Comparison of ENCODE assay signal across 8 mouse cellular contexts in genomic region chr15:101339537-101339936, GRCm38 (mm10). TPM values are rescaled to one million over a fixed set of nuclear protein-coding genes. Genes with fewer than 3 reads are reported as not detected.
DNase-seq lines count a peak whose midpoint lies in the region; ATAC-seq and TF ChIP-seq lines count a peak whose summit lies in the region.

No protein-coding gene starts in this region.

- peak; percentile 81 for ATAC-seq in embryonic facial prominence, embryonic 11.5 days (replicated peaks; ENCODE audit: insufficient number of reproducible peaks, low FRiP score, low TSS enrichment, low read depth)
- peak; percentile 85 for ATAC-seq in limb, embryonic 13.5 days (ENCODE audit: low FRiP score, low read depth)
- peak; percentile 75 for ATAC-seq in midbrain, postnatal 0 days (ENCODE audit: low FRiP score)

- H3K4me1 ChIP-seq in embryonic facial prominence, embryonic 11.5 days (ENCODE audit: control insufficient read depth, insufficient read depth, low read length), result no peaks in the 10 kb centered on the region
- H3K4me1 ChIP-seq in limb, embryonic 13.5 days, result peaks cover 4% of the 10 kb centered on the region; the same call in 1 of the 2 replicates
- H3K4me1 ChIP-seq in midbrain, postnatal 0 days (ENCODE audit: insufficient read depth, low read length), result no peaks in the 10 kb centered on the region

- TF ChIP-seq CTCF in midbrain, postnatal 0 days (IDR thresholded peaks at IDR 0.05), result peak; percentile 99

- WGBS in embryonic facial prominence, embryonic 11.5 days, result 0% methylated on average over 2 of the region's 2 CpGs
- 0% methylated on average over 2 of the region's 2 CpGs for WGBS in limb, embryonic 13.5 days
- 0% methylated on average over 2 of the region's 2 CpGs for WGBS in midbrain, postnatal 0 days

- no peak overlapping the region for H3K4me2 ChIP-seq in embryonic facial prominence, embryonic 11.5 days (ENCODE audit: low read depth, low read length)
- H3K4me2 ChIP-seq in limb, embryonic 13.5 days (replicated peaks), result no peak overlapping the region
- no peak overlapping the region for H3K4me2 ChIP-seq in midbrain, postnatal 0 days (ENCODE audit: low read depth, low read length, poor library complexity, severe bottlenecking)

- no peak overlapping the region for H3K27ac ChIP-seq in embryonic facial prominence, embryonic 11.5 days (replicated peaks; ENCODE audit: low read depth, low read length)
- no peak overlapping the region for H3K27ac ChIP-seq in limb, embryonic 13.5 days
- no peak overlapping the region for H3K27ac ChIP-seq in midbrain, postnatal 0 days (ENCODE audit: low read depth, low read length)

- no peak overlapping the region for H3K4me3 ChIP-seq in embryonic facial prominence, embryonic 11.5 days (ENCODE audit: low read depth, low read length)
- H3K4me3 ChIP-seq in limb, embryonic 13.5 days, result no peak overlapping the region
- no peak overlapping the region for H3K4me3 ChIP-seq in midbrain, postnatal 0 days (ENCODE audit: low read depth, low read length)

- no peaks in the 10 kb centered on the region for H3K27me3 ChIP-seq in embryonic facial prominence, embryonic 11.5 days (ENCODE audit: control insufficient read depth, insufficient read depth, low read length)
- peaks cover 23% of the 10 kb centered on the region for H3K27me3 ChIP-seq in limb, embryonic 13.5 days
- no peaks in the 10 kb centered on the region for H3K27me3 ChIP-seq in midbrain, postnatal 0 days (ENCODE audit: insufficient read depth, low read length)

- H3K9me3 ChIP-seq in embryonic facial prominence, embryonic 11.5 days (replicated peaks; ENCODE audit: control insufficient read depth, low read length), result no peaks in the 10 kb centered on the region
- no peaks in the 10 kb centered on the region for H3K9me3 ChIP-seq in limb, embryonic 13.5 days
- no peaks in the 10 kb centered on the region for H3K9me3 ChIP-seq in midbrain, postnatal 0 days (ENCODE audit: low read length)

- H3K36me3 ChIP-seq in embryonic facial prominence, embryonic 11.5 days (replicated peaks; ENCODE audit: control insufficient read depth, insufficient read depth, low read depth, low read length), result no peaks in the 10 kb centered on the region
- no peaks in the 10 kb centered on the region for H3K36me3 ChIP-seq in limb, embryonic 13.5 days
- H3K36me3 ChIP-seq in midbrain, postnatal 0 days (ENCODE audit: insufficient read depth, low read length), result no peaks in the 10 kb centered on the region

- peak; percentile 83 to 95 for DNase-seq in adrenal gland, adult (ENCODE audit: inconsistent age in 2 of 2, low spot score in 1 of 2)
- DNase-seq in adrenal gland, adult 8-10 months, result no peak
- DNase-seq in embryonic facial prominence, embryonic 11.5 days (ENCODE audit: low spot score), result peak; percentile 90
- peak; percentile 85 for DNase-seq in heart, adult 8-10 months (ENCODE audit: low spot score)
- DNase-seq in kidney, adult 9 months, result peak; percentile 91
- peak; percentile 92 for DNase-seq in midbrain, postnatal 0 days (ENCODE audit: low spot score)
- DNase-seq in spleen, postnatal 14 days (ENCODE audit: low spot score in 2 of 2), result peak; percentile 54 to 73

- no peak overlapping the region for H3K9ac ChIP-seq in embryonic facial prominence, embryonic 11.5 days (replicated peaks; ENCODE audit: low read length)
- no peak overlapping the region for H3K9ac ChIP-seq in limb, embryonic 13.5 days
- H3K9ac ChIP-seq in midbrain, postnatal 0 days (replicated peaks; ENCODE audit: low read length, poor library complexity, severe bottlenecking), result no peak overlapping the region

RNA-seq across cellular contexts. Expression of gene Krt80, which starts 30.4 kb away (rescaled TPM):
- 1 to 10 TPM; 7.0 to 9.8 (median 8.1) TPM for total RNA-seq in adrenal gland, adult 8-10 months (2022)
- polyA plus RNA-seq in embryonic facial prominence, embryonic 11.5 days (2014; fragmentation: Nextera tagmentation; extraction: Ambion mirVana), result 0.31 TPM in 1 of 2 replicates, not detected in the other
- 1 to 10 TPM; 1.5 to 4.7 (median 2.4) TPM for total RNA-seq in heart, adult 8-10 months (2022)
- 0.75 and 1.0 TPM in 2 replicates for polyA plus RNA-seq in limb, embryonic 13.5 days (2015; fragmentation: Nextera tagmentation; extraction: Ambion mirVana)
- 0.09 and 1.0 TPM in 2 replicates for total RNA-seq in midbrain, postnatal 0 days (2014; rRNA removed)
- polyA plus RNA-seq in midbrain, postnatal 0 days (2015; fragmentation: Nextera tagmentation; extraction: Ambion mirVana), result 0.16 and 0.33 TPM in 2 replicates

RNA-seq across cellular contexts. Expression of gene 6030408B16Rik, which starts 46.5 kb away (rescaled TPM):
- total RNA-seq in adrenal gland, adult 8-10 months (2022), result under 1 TPM; 0.49 to 0.91 (median 0.71) TPM
- 1.6 and 1.7 TPM in 2 replicates for polyA plus RNA-seq in embryonic facial prominence, embryonic 11.5 days (2014; fragmentation: Nextera tagmentation; extraction: Ambion mirVana)
- 1 to 10 TPM in 3 of 4 experiments, under 1 TPM in 1; 0.54 to 2.1 (median 1.1) TPM for total RNA-seq in heart, adult 8-10 months (2022)
- polyA plus RNA-seq in limb, embryonic 13.5 days (2015; fragmentation: Nextera tagmentation; extraction: Ambion mirVana), result 1.5 and 1.9 TPM in 2 replicates
- total RNA-seq in midbrain, postnatal 0 days (2014; rRNA removed), result not detected in 2 replicates
- polyA plus RNA-seq in midbrain, postnatal 0 days (2015; fragmentation: Nextera tagmentation; extraction: Ambion mirVana), result 0.22 and 0.33 TPM in 2 replicates

RNA-seq across cellular contexts. Expression of gene Atg101, which starts 55.5 kb away (rescaled TPM):
- 10 to 100 TPM; 31.4 to 48.9 (median 37.0) TPM for total RNA-seq in adrenal gland, adult 8-10 months (2022)
- 63.8 and 65.8 TPM in 2 replicates for polyA plus RNA-seq in embryonic facial prominence, embryonic 11.5 days (2014; fragmentation: Nextera tagmentation; extraction: Ambion mirVana)
- 10 to 100 TPM; 21.1 to 25.4 (median 21.4) TPM for total RNA-seq in heart, adult 8-10 months (2022)
- 64.1 and 70.4 TPM in 2 replicates for polyA plus RNA-seq in limb, embryonic 13.5 days (2015; fragmentation: Nextera tagmentation; extraction: Ambion mirVana)
- total RNA-seq in midbrain, postnatal 0 days (2014; rRNA removed), result 33.5 and 61.1 TPM in 2 replicates
- polyA plus RNA-seq in midbrain, postnatal 0 days (2015; fragmentation: Nextera tagmentation; extraction: Ambion mirVana), result 74.2 and 75.6 TPM in 2 replicates
